15 mouse cellular contexts compared by ENCODE assay signal in genomic region chr3:63616127-63616526, GRCm38 (mm10).
DNase-seq lines count a peak whose midpoint lies in the region; ATAC-seq and TF ChIP-seq lines count a peak whose summit lies in the region.
"Had no signal": no experiment of that assay in that cellular context is flagged by ENCODE, and none has a peak within 500 bp of the region (broad histone marks: within the 10 kb centered on the region; RNA-seq: fewer than 3 reads in every experiment).

No protein-coding gene starts in this region.

- ATAC-seq in limb, embryonic 11.5 days (ENCODE audit: insufficient number of reproducible peaks, low FRiP score, low TSS enrichment, low read depth), result peak; percentile 39; the same call in 1 of the 2 replicates
- peak; percentile 94 for ATAC-seq in forebrain, postnatal 0 days
- ATAC-seq in midbrain, embryonic 14.5 days (ENCODE audit: low FRiP score, low TSS enrichment), result peak; percentile 77

- H3K9me3 ChIP-seq in limb, embryonic 11.5 days (ENCODE audit: control insufficient read depth, low read length), result no peaks in the 10 kb centered on the region
- H3K9me3 ChIP-seq in limb, embryonic 10.5 days (replicated peaks), result no peaks in the 10 kb centered on the region
- no peaks in the 10 kb centered on the region for H3K9me3 ChIP-seq in forebrain, postnatal 0 days (ENCODE audit: low read length)
- no peaks in the 10 kb centered on the region for H3K9me3 ChIP-seq in midbrain, embryonic 14.5 days (ENCODE audit: control insufficient read depth, low read length)
- H3K9me3 ChIP-seq: embryonic facial prominence, embryonic 12.5 days; limb, embryonic 15.5 days had no signal

- no peak overlapping the region for H3K27ac ChIP-seq in limb, embryonic 11.5 days (replicated peaks; ENCODE audit: low read depth, low read length)
- H3K27ac ChIP-seq in limb, embryonic 10.5 days, result no peak overlapping the region
- H3K27ac ChIP-seq in forebrain, postnatal 0 days (ENCODE audit: low read depth, low read length), result no peak overlapping the region; the same call in 1 of the 2 replicates
- H3K27ac ChIP-seq in midbrain, embryonic 14.5 days (replicated peaks; ENCODE audit: low read depth, low read length), result no peak overlapping the region
- H3K27ac ChIP-seq: embryonic facial prominence, embryonic 12.5 days; limb, embryonic 15.5 days had no signal

- H3K4me3 ChIP-seq in limb, embryonic 11.5 days (ENCODE audit: low read depth, low read length), result no peak overlapping the region
- no peak overlapping the region for H3K4me3 ChIP-seq in limb, embryonic 10.5 days
- H3K4me3 ChIP-seq in forebrain, postnatal 0 days (ENCODE audit: low read depth, low read length), result no peak overlapping the region
- H3K4me3 ChIP-seq in midbrain, embryonic 14.5 days (replicated peaks; ENCODE audit: low read depth, low read length), result no peak overlapping the region
- H3K4me3 ChIP-seq: embryonic facial prominence, embryonic 12.5 days; limb, embryonic 15.5 days had no signal

- no peaks in the 10 kb centered on the region for H3K36me3 ChIP-seq in limb, embryonic 11.5 days (ENCODE audit: control insufficient read depth, insufficient read depth, low read length)
- no peaks in the 10 kb centered on the region for H3K36me3 ChIP-seq in limb, embryonic 10.5 days
- H3K36me3 ChIP-seq in forebrain, postnatal 0 days (ENCODE audit: insufficient read depth), result no peaks in the 10 kb centered on the region
- no peaks in the 10 kb centered on the region for H3K36me3 ChIP-seq in midbrain, embryonic 14.5 days (ENCODE audit: control insufficient read depth, insufficient read depth, low read length)
- H3K36me3 ChIP-seq: embryonic facial prominence, embryonic 12.5 days; limb, embryonic 15.5 days had no signal

- intact Hi-C loops in gastrocnemius, postnatal 36 days (cut with DNase I), result no loop called here

- no peak for DNase-seq in limb, embryonic 11.5 days (ENCODE audit: low spot score)
- no peak for DNase-seq in limb, embryonic 10.5 days (ENCODE audit: low spot score)
- peak; percentile 46 for DNase-seq in forebrain, postnatal 0 days
- peak; percentile 59 for DNase-seq in midbrain, embryonic 14.5 days
- no peak for DNase-seq in gastrocnemius, postnatal 36 days
- DNase-seq in lung, postnatal 4 days, result no peak
- DNase-seq in ovary, postnatal 36 days (ENCODE audit: low spot score), result no peak
- DNase-seq: adrenal gland, adult 8-10 months; heart, adult 11 months; heart, postnatal 36 days; kidney, adult 8-10 months; layer of hippocampus, adult 9-11 months; thymus, postnatal 14 days had no signal

- WGBS in limb, embryonic 11.5 days, result 40% methylated on average over 5 of the region's 5 CpGs
- WGBS in limb, embryonic 10.5 days, result 38% methylated on average over 5 of the region's 5 CpGs
- 26% methylated on average over 5 of the region's 5 CpGs for WGBS in forebrain, postnatal 0 days
- 20% methylated on average over 5 of the region's 5 CpGs for WGBS in midbrain, embryonic 14.5 days

- H3K9ac ChIP-seq in limb, embryonic 11.5 days (ENCODE audit: low read length), result no peak overlapping the region
- no peak overlapping the region for H3K9ac ChIP-seq in forebrain, postnatal 0 days
- no peak overlapping the region for H3K9ac ChIP-seq in midbrain, embryonic 14.5 days (replicated peaks; ENCODE audit: low read length)
- H3K9ac ChIP-seq: embryonic facial prominence, embryonic 12.5 days; limb, embryonic 15.5 days had no signal

- H3K4me2 ChIP-seq in limb, embryonic 11.5 days (ENCODE audit: low read depth, severe bottlenecking), result no peak overlapping the region
- H3K4me2 ChIP-seq in forebrain, postnatal 0 days (ENCODE audit: low read depth), result no peak overlapping the region
- no peak overlapping the region for H3K4me2 ChIP-seq in midbrain, embryonic 14.5 days (ENCODE audit: low read length)
- H3K4me2 ChIP-seq: embryonic facial prominence, embryonic 12.5 days; limb, embryonic 15.5 days had no signal

- H3K27me3 ChIP-seq in limb, embryonic 11.5 days (ENCODE audit: control insufficient read depth, insufficient read depth, low read length), result no peaks in the 10 kb centered on the region
- H3K27me3 ChIP-seq in limb, embryonic 10.5 days (ENCODE audit: low read depth, poor library complexity, severe bottlenecking), result no peaks in the 10 kb centered on the region
- H3K27me3 ChIP-seq in forebrain, postnatal 0 days (ENCODE audit: insufficient read depth, low read length), result no peaks in the 10 kb centered on the region
- H3K27me3 ChIP-seq in midbrain, embryonic 14.5 days (ENCODE audit: control insufficient read depth, insufficient read depth, low read length), result no peaks in the 10 kb centered on the region
- H3K27me3 ChIP-seq: embryonic facial prominence, embryonic 12.5 days; limb, embryonic 15.5 days had no signal

- no peaks in the 10 kb centered on the region for H3K4me1 ChIP-seq in limb, embryonic 11.5 days (ENCODE audit: control insufficient read depth, insufficient read depth, low read length)
- H3K4me1 ChIP-seq in limb, embryonic 10.5 days, result peaks cover 13% of the 10 kb centered on the region
- no peaks in the 10 kb centered on the region for H3K4me1 ChIP-seq in forebrain, postnatal 0 days (ENCODE audit: insufficient read depth)
- 0 out of 2 replicates have a peak, but pooled peaks cover 6% of the 10 kb centered on the region for H3K4me1 ChIP-seq in midbrain, embryonic 14.5 days (ENCODE audit: control insufficient read depth, insufficient read depth, low read length)
- H3K4me1 ChIP-seq: embryonic facial prominence, embryonic 12.5 days; limb, embryonic 15.5 days had no signal

- no peak; the same call in 1 of the 2 replicates for TF ChIP-seq CTCF in forebrain, postnatal 0 days (IDR thresholded peaks at IDR 0.05; ENCODE audit: low read depth)

Comparison
In these comparisons a context has a peak if more than half of its experiments do, and no peak if none do; other contexts are left out.
1. ATAC-seq: peak in every context shown above with its lines; median percentile 94 in forebrain, postnatal 0 days; 77 in midbrain, embryonic 14.5 days; 39 in limb, embryonic 11.5 days.
2. DNase-seq: peak in forebrain, postnatal 0 days (single experiment) and midbrain, embryonic 14.5 days (single experiment); none in limb, embryonic 11.5 days (single experiment), limb, embryonic 10.5 days (single experiment), gastrocnemius, postnatal 36 days (0 of 2), lung, postnatal 4 days (0 of 2) and ovary, postnatal 36 days (single experiment).